Mouse (Mus musculus): ENCODE measurements at regions not wholly inside any gene's neighbourhood (a gene's known extent, or its start where the extent isn't known, plus 50 kb on each side); places are given as distances from the start of the nearest gene placed in this dataset.
"Not testable (repeated sequence)": the region's sequence is repeated elsewhere in the genome, so short reads cannot be mapped to it uniquely, and the experiment has no call there.

DNA sequence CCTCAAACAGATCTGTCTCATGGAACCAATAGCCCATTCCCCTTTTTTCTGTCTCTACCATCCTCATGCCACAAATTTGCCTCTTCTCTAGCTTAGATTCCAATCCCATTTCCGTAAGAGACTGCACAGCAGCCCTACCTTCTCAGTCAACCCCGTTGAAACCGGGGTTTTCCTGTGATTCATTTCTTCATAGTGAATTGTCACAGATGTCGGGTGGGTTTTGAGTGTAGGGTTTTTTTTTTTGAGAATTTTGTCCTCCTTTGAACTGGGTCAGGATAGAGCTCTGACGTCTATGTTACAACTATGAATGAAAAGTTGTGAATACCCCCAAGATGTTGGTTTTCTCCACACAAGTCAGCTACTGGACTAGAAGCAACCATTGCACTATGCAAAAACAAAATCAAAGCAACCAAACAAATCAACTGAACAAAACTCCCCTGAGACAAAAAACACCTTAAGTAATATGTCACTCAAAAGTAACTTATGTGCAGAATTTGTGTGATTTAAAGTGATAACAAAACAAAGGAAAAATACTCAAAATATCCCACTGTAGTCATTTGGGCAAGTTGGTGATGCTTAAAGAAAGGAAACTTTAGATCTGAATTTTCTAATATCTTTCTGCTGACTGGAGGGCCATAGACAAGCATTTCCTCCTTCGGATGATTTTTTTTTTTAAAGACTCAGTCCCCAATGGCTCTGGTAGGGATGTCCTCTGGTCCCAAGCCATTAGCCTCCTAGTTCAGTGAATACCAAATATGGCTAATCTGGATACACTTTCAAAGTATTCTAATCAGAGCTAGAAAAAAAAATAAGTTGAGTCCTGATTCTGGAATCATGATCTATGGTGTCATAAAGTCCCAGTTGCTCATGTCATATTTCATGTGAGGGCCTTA is 120.7 kb upstream of the Tet2 start:
- no peak for DNase-seq

DNA sequence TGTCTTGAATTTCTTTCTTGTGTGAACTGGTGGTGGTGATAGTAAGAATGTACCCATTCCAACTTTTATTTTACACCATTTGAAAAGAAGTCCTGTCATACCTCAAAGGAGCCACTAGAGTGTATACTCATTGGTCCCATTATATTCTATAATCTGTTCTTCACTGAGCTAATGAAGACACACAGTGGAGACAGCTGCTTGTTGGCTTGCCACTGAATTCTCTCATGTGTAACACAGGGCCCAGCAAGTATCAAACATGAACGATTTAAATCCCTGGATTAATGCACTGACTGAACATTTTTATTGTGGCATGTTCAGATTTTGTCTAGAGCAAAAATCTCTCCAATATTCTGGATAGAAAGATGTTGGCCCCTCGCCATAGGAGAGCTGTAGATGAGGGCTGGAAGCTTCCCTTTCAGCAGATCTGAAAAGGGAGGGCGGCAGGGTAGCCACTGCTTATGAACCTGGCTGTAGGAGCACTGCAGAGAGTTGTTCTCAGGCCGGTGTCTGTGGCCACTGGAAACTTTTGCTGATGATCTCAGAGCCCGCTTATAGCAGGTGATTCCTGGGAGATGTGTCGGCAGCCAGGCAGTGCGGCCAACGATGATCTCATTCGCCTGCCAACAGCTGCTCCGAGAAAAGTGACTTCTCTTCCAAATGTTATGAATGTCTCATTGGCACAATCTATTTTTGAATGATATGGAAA is 128.0 kb upstream of the Tet2 start:
- DNase-seq = peak; percentile 74

GRCm38 (mm10) chr3:133677892-133678291 is 133.0 kb upstream of the Tet2 start:
- no peak for DNase-seq

DNA sequence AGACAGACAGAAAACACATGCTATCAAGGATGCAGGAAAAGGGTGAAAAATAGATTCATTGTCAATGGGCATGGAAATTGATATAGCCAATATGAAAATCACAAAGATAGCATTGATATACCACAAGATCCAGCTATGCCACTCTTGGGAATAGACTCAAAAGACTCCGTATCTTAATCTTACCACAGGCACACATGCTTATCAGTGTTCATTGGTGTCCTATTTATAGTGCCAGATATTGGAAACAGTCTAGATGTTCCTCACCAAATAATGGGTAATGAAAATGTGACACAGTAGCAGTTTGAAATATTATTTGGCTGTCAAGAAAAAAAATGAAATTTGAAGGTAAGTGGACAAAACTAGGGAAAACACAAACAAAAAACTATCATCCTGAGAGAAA is 135.0 kb upstream of the Tet2 start:
- no peak for DNase-seq

GRCm38 (mm10) chr3:133680343-133680742 is 135.4 kb upstream of the Tet2 start:
- no peak for DNase-seq

GRCm38 (mm10) chr3:133680805-133681204 is 135.9 kb upstream of the Tet2 start:
- no peak for DNase-seq

DNA sequence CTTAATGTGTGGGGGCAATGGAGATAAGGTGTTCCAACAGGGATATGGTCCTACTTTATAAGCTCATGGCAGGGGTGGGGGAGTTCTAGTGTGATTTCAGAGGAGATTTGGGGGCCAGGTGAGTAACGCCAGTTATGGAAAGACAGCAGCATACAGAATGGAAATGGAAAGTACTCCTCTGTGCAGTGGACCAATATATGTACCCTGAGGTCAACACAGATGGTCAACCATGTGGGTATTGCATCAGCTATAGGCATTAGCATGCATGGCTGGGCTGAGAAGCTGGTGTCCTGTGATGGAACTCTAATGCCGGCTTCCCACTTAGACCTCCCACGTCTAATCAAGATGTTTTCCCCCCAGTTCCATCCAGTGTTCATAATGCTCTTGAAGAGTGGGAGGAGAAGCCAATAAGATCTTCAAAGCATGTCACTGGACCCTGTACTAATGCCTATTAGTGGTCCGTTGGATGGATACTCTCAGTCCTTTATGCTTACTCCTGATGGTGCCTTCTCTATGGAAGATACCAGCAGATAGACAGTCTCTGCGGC is 139.3 kb upstream of the Tet2 start:
- DNase-seq = no peak

DNA sequence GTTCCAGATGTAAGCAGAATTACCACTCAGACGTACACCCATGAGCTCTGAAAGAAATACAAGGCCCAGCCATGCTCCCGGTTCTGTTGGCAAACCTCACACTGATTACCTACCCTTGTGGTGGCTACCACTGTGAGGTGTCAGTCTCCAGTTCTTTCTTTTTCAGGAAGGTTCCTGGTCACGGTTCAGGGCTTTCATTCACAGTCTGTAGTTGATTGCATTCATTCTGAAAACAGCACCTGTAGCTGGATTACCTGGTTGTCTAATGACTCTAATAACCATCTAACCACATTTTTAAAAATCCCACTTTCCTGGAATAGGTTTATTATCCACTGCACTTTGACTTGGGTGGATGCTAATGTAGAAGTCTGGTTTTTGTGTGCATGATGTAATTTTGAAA is 139.8 kb upstream of the Tet2 start:
- no peak for DNase-seq

- DNase-seq = no peak
These were observed 140.5 kb upstream of the Tet2 start for GRCm38 (mm10) chr3:133685393-133685792.

DNA sequence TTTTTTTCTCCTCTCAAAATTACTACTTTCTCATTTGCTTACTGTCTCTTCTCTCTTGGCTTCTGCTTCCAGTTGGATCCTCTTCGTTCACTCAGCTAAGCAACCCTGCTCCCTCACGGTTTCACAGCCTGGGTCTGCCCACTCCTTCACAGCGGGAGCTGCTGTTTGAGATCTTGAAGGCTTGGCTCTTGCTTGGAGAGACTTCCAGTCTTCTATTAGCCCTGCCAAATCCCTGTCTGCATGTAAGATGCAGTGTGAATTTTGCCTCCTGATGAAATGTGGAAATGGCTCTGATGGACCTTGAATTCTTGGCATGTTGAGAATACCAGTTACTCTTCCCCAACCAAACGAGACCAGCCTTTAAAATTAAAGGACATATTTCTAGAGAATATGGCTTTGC is 149.1 kb upstream of the Tet2 start:
- DNase-seq = peak; percentile 11

DNA sequence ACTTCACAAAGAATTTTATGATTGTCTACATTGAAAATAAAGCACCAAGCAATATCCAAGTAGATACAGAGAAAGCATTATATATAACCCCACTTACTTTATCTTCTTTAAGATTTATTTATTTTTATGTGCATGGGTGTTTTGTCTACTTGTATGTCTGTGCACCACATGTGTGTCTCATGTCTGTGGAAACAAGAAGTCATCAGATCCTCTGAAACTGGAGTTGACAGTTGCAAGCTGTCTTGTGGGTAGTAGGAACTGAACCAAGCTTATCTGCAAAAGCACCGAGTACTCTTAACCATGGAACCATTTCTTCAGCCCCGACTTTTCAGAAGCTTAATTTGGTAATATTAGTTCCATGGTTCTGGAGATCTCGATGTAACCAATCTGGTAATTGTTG is 151.2 kb upstream of the Tet2 start:
- no peak for DNase-seq

- DNase-seq = not testable (repeated sequence)
These were observed 159.9 kb upstream of the Tet2 start for GRCm38 (mm10) chr3:133704849-133705248.

DNA sequence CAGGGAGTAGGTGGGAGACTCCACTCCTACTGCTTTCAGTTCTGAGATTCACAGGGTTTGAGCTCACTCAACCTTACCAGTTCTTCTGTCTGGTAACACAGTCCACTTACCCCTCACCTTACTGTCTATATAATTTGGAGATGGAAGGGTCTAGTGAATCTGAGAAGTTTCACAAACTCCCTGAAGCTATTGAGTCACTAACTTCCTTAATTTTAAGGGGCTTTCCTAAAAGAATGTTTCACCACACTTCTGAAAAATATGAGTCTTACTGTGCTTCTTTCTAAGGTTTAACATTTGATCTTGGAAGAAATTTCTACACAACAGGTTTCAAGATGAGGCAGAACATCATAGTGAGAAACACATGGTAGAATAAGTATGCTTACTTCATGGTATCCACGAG is 166.6 kb upstream of the Tet2 start:
- DNase-seq = no peak

- no peak for DNase-seq
These were observed 177.8 kb upstream of the Tet2 start for GRCm38 (mm10) chr3:133722550-133723290.

- no peak for DNase-seq
These were observed 181.9 kb upstream of the Tet2 start for GRCm38 (mm10) chr3:133726831-133727230.

- no peak for DNase-seq
These were observed 190.7 kb upstream of the Tet2 start for GRCm38 (mm10) chr3:133735603-133736002.

- DNase-seq = no peak
These were observed 194.0 kb upstream of the Tet2 start for GRCm38 (mm10) chr3:133738936-133739335.

- no peak for DNase-seq
These were observed 199.7 kb upstream of the Tet2 start for GRCm38 (mm10) chr3:133744552-133745118.

- peak; percentile 60 for DNase-seq
These were observed 204.1 kb upstream of the Tet2 start for GRCm38 (mm10) chr3:133748756-133749737.

- DNase-seq = no peak
These were observed 205.1 kb upstream of the Tet2 start for GRCm38 (mm10) chr3:133750061-133750460.

DNA sequence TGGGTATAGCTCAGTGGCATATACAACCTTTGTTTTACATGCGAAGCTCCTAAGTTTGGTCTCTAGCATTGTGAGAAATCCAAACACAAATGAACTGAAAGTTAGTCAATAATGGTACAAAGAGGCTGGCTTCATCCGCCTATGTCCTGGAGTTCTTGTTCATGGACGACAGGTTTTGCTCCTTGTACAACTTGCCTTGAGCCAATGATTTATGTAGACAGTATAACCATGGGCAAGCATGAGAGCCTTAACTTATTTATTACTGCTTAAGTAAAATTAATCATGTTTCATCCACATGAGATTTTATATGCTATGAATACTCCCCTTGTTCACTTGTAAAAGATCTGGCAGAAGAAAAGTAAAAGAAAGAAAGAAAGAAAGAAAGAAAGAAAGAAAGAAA is 205.7 kb upstream of the Tet2 start:
- DNase-seq = no peak
